Mouse (Mus musculus): ENCODE data around the gene Gbe1. TPM values are rescaled to one million over a fixed set of nuclear protein-coding genes. Genes with fewer than 3 reads are reported as not detected.

The Gbe1 gene
- polyA plus RNA-seq, 1 experiment from 2014 or later: 26.6 TPM

DNA sequence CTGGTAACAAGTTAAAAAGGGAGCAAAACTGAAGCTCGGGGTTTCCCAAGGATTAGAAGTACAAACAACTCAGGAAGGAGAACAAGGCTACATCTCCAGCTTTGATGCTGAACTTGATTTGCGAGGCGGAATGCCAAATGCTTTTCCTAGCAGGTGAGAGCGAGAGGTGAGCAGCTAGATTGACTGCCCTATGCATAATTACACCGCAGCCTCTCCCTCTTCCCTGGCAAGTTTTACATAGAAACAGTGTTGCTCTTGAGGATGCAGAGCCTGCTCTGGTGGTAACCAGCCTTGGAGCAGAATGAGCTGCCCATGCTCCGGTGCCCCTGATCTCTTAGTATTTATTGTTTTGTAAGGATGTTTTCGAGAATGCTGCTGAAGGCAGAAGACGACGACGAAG, 31.9 kb downstream of the Gbe1 start:
- no peak overlapping the region for H3K4me3 ChIP-seq (ENCODE audit: low read length)
- H3K27ac ChIP-seq (ENCODE audit: low read depth, low read length): no peak overlapping the region
- WGBS: 54% methylated on average over 10 of the region's 10 CpGs
- H3K27me3 ChIP-seq (ENCODE audit: control insufficient read depth, insufficient read depth, low read length): no peaks in the 10 kb centered on the region
- no peaks in the 10 kb centered on the region for H3K9me3 ChIP-seq (ENCODE audit: control insufficient read depth, low read length)
- H3K9ac ChIP-seq (ENCODE audit: low read depth, low read length): no peak overlapping the region
- ATAC-seq (ENCODE audit: low FRiP score, low TSS enrichment): no peak
- H3K4me2 ChIP-seq (replicated peaks; ENCODE audit: low read depth, low read length): no peak overlapping the region
- H3K36me3 ChIP-seq (ENCODE audit: control insufficient read depth, insufficient read depth, low read length): no peaks in the 10 kb centered on the region
- H3K4me1 ChIP-seq (ENCODE audit: control insufficient read depth, insufficient read depth, low read length): no peaks in the 10 kb centered on the region

DNA sequence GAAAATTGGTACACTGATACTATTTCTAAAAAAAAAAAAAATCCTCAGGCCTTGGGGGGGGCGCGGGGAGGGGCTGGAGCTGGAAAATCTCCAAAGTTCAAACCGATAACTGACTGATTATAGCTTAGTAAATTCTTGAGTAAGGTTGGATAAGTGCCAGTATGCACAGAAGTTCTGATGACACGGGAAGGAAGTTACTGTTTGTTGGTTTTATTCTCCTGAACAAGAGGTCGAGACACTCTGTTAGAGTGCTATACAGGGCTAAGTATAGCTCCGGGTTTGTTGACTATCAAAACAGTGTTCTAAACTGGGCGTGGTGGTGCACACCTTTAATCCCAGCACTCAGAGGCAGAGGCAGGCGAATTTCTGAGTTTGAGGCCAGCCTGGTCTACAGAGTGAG, 36.3 kb downstream of the Gbe1 start:
- Histone ChIP-seq H3K9ac (ENCODE audit: low read depth, low read length) (no peak overlapping the region), H3K27me3 (ENCODE audit: control insufficient read depth, insufficient read depth, low read length) (no peaks in the 10 kb centered on the region), H3K4me1 (ENCODE audit: control insufficient read depth, insufficient read depth, low read length) (no peaks in the 10 kb centered on the region), H3K27ac (ENCODE audit: low read depth, low read length) (no peak overlapping the region), H3K9me3 (ENCODE audit: control insufficient read depth, low read length) (no peaks in the 10 kb centered on the region), H3K4me3 (ENCODE audit: low read length) (no peak overlapping the region), H3K36me3 (ENCODE audit: control insufficient read depth, insufficient read depth, low read length) (no peaks in the 10 kb centered on the region), H3K4me2 (replicated peaks; ENCODE audit: low read depth, low read length) (no peak overlapping the region)
- 65% methylated on average over 8 of the region's 8 CpGs for WGBS
- no peak for ATAC-seq (ENCODE audit: low FRiP score, low TSS enrichment)

DNA sequence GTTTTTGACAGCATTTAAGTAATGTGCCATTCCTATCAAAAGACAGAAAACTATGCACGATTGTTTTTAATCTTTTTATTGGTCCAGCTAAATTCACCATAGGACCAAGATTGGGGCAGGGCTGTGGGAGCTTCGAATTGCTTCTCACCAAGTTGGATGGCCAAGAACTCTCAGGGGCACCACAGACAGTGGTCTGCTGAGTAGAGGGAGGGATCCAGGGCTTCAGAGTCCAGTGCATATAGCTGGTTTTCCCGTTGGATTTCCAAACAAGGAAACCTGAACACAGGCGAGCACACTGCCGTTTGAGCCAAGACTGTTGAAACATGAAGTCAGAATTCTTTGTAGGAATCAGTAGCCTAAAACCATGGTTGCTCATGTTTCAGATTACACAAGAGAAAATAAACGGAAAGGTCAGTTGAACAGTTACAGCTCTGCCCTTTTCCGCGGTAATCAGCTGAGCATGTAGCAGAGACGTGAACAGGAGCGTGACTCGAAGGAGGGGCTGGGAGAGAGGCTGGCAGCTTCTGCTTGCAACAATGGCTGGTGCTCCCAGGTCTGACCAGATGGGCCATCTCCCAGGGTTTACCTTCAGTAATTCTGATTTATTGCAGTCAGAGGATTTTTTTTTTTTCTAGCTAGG, 38.0 kb downstream of the Gbe1 start:
- peak overlapping the region; percentile 47; the same call in 1 of the 2 replicates for H3K27ac ChIP-seq (ENCODE audit: low read depth, low read length)
- peak overlapping the region; percentile 4; the same call in 1 of the 2 replicates for H3K4me2 ChIP-seq (replicated peaks; ENCODE audit: low read depth, low read length)
- H3K4me3 ChIP-seq (ENCODE audit: low read length): no peak overlapping the region
- no peaks in the 10 kb centered on the region for H3K4me1 ChIP-seq (ENCODE audit: control insufficient read depth, insufficient read depth, low read length)
- ATAC-seq (ENCODE audit: low FRiP score, low TSS enrichment): peak; percentile 94
- H3K9me3 ChIP-seq (ENCODE audit: control insufficient read depth, low read length): no peaks in the 10 kb centered on the region
- H3K36me3 ChIP-seq (ENCODE audit: control insufficient read depth, insufficient read depth, low read length): no peaks in the 10 kb centered on the region
- H3K9ac ChIP-seq (ENCODE audit: low read depth, low read length): peak overlapping the region; percentile 14; the same call in 1 of the 2 replicates
- WGBS: 20% methylated on average over 11 of the region's 11 CpGs
- no peaks in the 10 kb centered on the region for H3K27me3 ChIP-seq (ENCODE audit: control insufficient read depth, insufficient read depth, low read length)

DNA sequence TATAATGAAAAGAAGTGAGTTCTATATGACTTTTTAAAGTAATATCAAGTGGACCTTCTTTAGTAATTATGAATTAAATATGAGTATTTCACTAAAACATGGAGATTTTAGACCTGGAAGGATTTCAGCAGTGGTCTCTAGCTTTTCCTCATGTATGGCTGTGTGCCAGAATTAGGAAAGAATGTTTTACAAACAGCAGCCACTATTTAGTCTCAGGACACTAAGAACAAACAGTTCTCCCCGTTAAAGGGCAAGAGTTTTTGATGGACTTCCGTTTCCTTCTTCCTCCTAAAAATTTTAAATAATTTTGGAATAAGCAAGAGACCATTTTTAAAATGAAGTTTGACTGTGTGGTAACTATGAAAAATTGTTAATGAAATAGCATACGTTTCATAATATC, 38.8 kb downstream of the Gbe1 start:
- ATAC-seq (ENCODE audit: low FRiP score, low TSS enrichment): no peak
- H3K4me1 ChIP-seq (ENCODE audit: control insufficient read depth, insufficient read depth, low read length): no peaks in the 10 kb centered on the region
- H3K27me3 ChIP-seq (ENCODE audit: control insufficient read depth, insufficient read depth, low read length): no peaks in the 10 kb centered on the region
- H3K4me3 ChIP-seq (ENCODE audit: low read length): no peak overlapping the region
- no peaks in the 10 kb centered on the region for H3K9me3 ChIP-seq (ENCODE audit: control insufficient read depth, low read length)
- no peaks in the 10 kb centered on the region for H3K36me3 ChIP-seq (ENCODE audit: control insufficient read depth, insufficient read depth, low read length)
- no peak overlapping the region for H3K4me2 ChIP-seq (replicated peaks; ENCODE audit: low read depth, low read length)
- no peak overlapping the region for H3K27ac ChIP-seq (ENCODE audit: low read depth, low read length)
- no peak overlapping the region for H3K9ac ChIP-seq (ENCODE audit: low read depth, low read length)
- 53% methylated on average over 3 of the region's 3 CpGs for WGBS

DNA sequence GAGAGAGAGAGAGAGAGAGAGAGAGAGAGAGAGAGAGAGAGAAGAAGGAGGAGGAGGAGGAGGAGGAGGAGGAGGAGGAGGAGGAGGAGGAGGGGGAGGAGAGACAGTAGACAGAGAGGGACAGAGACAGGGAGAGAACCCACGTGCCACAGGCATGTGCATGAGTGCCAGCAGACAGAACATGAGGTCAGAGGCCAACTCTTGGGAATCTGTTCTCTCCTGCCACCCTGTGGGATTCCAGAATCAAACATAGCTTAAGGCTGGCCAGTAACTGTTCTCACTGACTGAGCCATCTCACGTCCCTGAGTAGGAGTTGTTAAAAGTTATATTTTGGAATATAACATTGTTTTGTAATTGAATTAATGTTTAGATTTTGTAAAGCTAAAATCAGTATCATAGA, 39.3 kb downstream of the Gbe1 start:
- H3K4me3 ChIP-seq (ENCODE audit: low read length): no peak overlapping the region
- 0 out of 2 replicates have a peak, but pooled peaks have one; percentile 58 for ATAC-seq (ENCODE audit: low FRiP score, low TSS enrichment)
- WGBS: 33% methylated on average over 2 of the region's 2 CpGs

DNA sequence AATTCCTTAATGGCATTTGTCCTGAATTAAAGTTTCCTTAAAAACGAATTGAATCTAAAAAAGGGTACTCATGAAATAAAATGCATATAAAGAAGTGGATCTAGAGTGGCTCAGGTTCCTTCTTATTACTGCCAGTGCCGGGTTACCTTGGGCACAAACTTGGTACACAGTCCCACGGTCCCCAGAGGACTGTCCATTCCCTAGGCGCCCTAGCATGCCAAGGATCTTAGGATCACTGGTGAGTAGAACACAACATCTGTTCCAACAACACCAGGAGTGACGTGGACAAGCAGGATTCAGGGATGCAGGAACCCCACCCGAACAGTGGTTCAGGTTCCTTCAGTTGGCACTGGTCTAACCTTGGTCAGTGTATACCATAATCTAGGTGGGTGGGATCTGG, 44.6 kb downstream of the Gbe1 start:
- Histone ChIP-seq H3K4me3 (ENCODE audit: low read length) (no peak overlapping the region), H3K9me3 (ENCODE audit: control insufficient read depth, low read length) (peaks cover 7% of the 10 kb centered on the region; the same call in 1 of the 2 replicates), H3K27ac (ENCODE audit: low read depth, low read length) (no peak overlapping the region), H3K27me3 (ENCODE audit: control insufficient read depth, insufficient read depth, low read length) (no peaks in the 10 kb centered on the region), H3K9ac (ENCODE audit: low read depth, low read length) (no peak overlapping the region), H3K4me2 (replicated peaks; ENCODE audit: low read depth, low read length) (no peak overlapping the region), H3K36me3 (ENCODE audit: control insufficient read depth, insufficient read depth, low read length) (no peaks in the 10 kb centered on the region), H3K4me1 (ENCODE audit: control insufficient read depth, insufficient read depth, low read length) (no peaks in the 10 kb centered on the region)
- WGBS: 91% methylated on average over 6 of the region's 6 CpGs
- ATAC-seq (ENCODE audit: low FRiP score, low TSS enrichment): no peak

More for the DNA sequence above, 39.3 kb downstream of the Gbe1 start:
- Histone ChIP-seq H3K4me2 (replicated peaks; ENCODE audit: low read depth, low read length) (no peak overlapping the region), H3K27me3 (ENCODE audit: control insufficient read depth, insufficient read depth, low read length) (no peaks in the 10 kb centered on the region), H3K36me3 (ENCODE audit: control insufficient read depth, insufficient read depth, low read length) (no peaks in the 10 kb centered on the region), H3K27ac (ENCODE audit: low read depth, low read length) (no peak overlapping the region), H3K9me3 (ENCODE audit: control insufficient read depth, low read length) (no peaks in the 10 kb centered on the region), H3K9ac (ENCODE audit: low read depth, low read length) (no peak overlapping the region), H3K4me1 (ENCODE audit: control insufficient read depth, insufficient read depth, low read length) (no peaks in the 10 kb centered on the region)

DNA sequence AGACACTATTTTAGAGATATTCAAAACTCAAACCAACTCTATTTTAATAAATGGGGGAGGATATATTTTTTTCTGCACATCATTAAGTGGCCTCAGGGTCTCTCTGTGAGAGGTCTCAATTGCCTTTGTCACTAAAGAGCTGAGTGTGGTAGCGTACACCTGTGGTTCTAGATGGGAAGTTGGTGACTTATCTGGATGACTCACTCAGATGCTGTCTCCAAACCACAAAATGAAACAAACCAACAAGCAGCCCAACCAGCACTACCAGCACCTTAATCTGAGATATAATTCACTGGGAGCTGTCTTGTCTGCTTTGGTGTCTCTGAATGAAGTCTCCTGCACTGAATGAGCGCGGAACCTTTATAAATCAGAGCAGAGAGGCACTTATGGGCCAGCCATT, 51.5 kb downstream of the Gbe1 start:
- H3K4me3 ChIP-seq (ENCODE audit: low read length): no peak overlapping the region
- no peak overlapping the region for H3K4me2 ChIP-seq (replicated peaks; ENCODE audit: low read depth, low read length)
- no peaks in the 10 kb centered on the region for H3K36me3 ChIP-seq (ENCODE audit: control insufficient read depth, insufficient read depth, low read length)
- no peaks in the 10 kb centered on the region for H3K4me1 ChIP-seq (ENCODE audit: control insufficient read depth, insufficient read depth, low read length)
- no peaks in the 10 kb centered on the region for H3K27me3 ChIP-seq (ENCODE audit: control insufficient read depth, insufficient read depth, low read length)
- no peak for ATAC-seq (ENCODE audit: low FRiP score, low TSS enrichment)
- H3K9me3 ChIP-seq (ENCODE audit: control insufficient read depth, low read length): no peaks in the 10 kb centered on the region
- WGBS: 94% methylated on average over 3 of the region's 3 CpGs
- no peak overlapping the region for H3K27ac ChIP-seq (ENCODE audit: low read depth, low read length)
- H3K9ac ChIP-seq (ENCODE audit: low read depth, low read length): no peak overlapping the region

DNA sequence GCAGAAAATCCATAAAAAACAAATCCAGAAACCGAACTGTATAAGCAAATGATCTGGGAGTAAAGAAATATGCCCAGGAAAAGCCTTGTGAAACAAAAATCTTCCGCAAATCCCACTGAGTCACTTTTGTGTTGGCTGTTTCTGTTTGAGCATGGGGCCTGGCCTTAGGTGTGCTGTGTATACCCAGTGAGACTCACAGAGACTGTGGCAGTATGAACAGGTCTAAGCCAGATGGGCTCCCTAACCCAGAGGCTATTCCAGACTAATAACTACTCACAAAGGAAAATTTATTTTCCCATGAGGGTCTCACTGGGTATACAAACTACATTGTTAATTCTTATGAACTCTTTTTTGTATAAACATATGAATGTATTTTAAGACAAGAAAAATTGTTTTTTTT, 67.3 kb downstream of the Gbe1 start:
- no peaks in the 10 kb centered on the region for H3K4me1 ChIP-seq (ENCODE audit: control insufficient read depth, insufficient read depth, low read length)
- no peaks in the 10 kb centered on the region for H3K27me3 ChIP-seq (ENCODE audit: control insufficient read depth, insufficient read depth, low read length)
- H3K27ac ChIP-seq (ENCODE audit: low read depth, low read length): no peak overlapping the region
- no peak overlapping the region for H3K4me3 ChIP-seq (ENCODE audit: low read length)
- no peaks in the 10 kb centered on the region for H3K36me3 ChIP-seq (ENCODE audit: control insufficient read depth, insufficient read depth, low read length)
- ATAC-seq (ENCODE audit: low FRiP score, low TSS enrichment): no peak
- H3K9ac ChIP-seq (ENCODE audit: low read depth, low read length): no peak overlapping the region
- H3K4me2 ChIP-seq (replicated peaks; ENCODE audit: low read depth, low read length): no peak overlapping the region
- WGBS: 93% methylated on average over 2 of the region's 2 CpGs
- no peaks in the 10 kb centered on the region for H3K9me3 ChIP-seq (ENCODE audit: control insufficient read depth, low read length)

DNA sequence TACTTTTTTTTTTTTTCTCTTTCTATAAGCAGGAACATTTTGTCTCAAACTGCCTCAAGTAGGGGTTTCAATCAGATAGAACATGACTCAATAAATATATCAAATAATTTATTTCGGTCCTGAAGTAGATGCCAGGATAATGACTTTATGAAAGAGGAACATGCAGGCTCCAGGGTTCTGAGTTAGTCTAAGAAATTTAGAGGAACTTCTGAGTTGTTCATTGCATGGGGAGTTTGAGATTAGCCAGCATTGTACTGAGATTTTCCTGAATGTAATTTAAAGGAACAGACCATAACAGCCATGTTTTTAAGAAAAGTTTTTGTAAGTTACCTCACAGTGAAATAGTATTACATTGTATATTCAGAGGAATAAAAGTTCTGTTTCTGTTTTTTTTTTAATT, 71.7 kb downstream of the Gbe1 start:
- no peak for ATAC-seq (ENCODE audit: low FRiP score, low TSS enrichment)
- Histone ChIP-seq H3K4me1 (ENCODE audit: control insufficient read depth, insufficient read depth, low read length) (no peaks in the 10 kb centered on the region), H3K27me3 (ENCODE audit: control insufficient read depth, insufficient read depth, low read length) (no peaks in the 10 kb centered on the region), H3K9ac (ENCODE audit: low read depth, low read length) (no peak overlapping the region), H3K27ac (ENCODE audit: low read depth, low read length) (no peak overlapping the region), H3K9me3 (ENCODE audit: control insufficient read depth, low read length) (no peaks in the 10 kb centered on the region), H3K4me3 (ENCODE audit: low read length) (no peak overlapping the region), H3K4me2 (replicated peaks; ENCODE audit: low read depth, low read length) (no peak overlapping the region), H3K36me3 (ENCODE audit: control insufficient read depth, insufficient read depth, low read length) (no peaks in the 10 kb centered on the region)
- WGBS: 92% methylated on average over 1 of the region's 1 CpGs

Data from kidney, embryonic 14.5 days (tissue).